Mouse (Mus musculus) liver, embryonic 11.5 days (tissue): ENCODE data around the gene Gprc5b. TPM values are rescaled to one million over a fixed set of nuclear protein-coding genes. Genes with fewer than 3 reads are reported as not detected.
A peak's percentile ranks its signal among the peaks of the same experiment; 100 is the strongest.

Experiments used
- ATAC-seq: fragments of 200-750 bp; cut with Nextera tagmentation; replicated peaks from 2 replicates; pipeline ENCODE4 v1.8.0; 2017; ENCODE audit warnings: moderate number of reproducible peaks, mild to moderate bottlenecking, moderate TSS enrichment, moderate library complexity; ENCODE audit not compliant: low FRiP score
- DNase-seq: peaks from one replicate; pipeline ENCODE4 v3.0.0-alpha.2; 2017; ENCODE audit warnings: low spot score
- H3K27ac ChIP-seq: fragments of 300-500 bp; sonication (generic); 2 replicates; pipeline ENCODE4 v1.5.1; 2014; ENCODE audit warnings: mild to moderate bottlenecking, low read depth, low read length, control low read depth
- H3K27me3 ChIP-seq: fragments of 300-500 bp; sonication (generic); replicated peaks from 2 replicates; pipeline ENCODE4 v1.6.1; 2014; ENCODE audit warnings: low read length, mixed read lengths; ENCODE audit not compliant: control insufficient read depth, insufficient read depth
- H3K36me3 ChIP-seq: fragments of 300-500 bp; sonication (generic); 2 replicates; pipeline ENCODE4 v1.6.1; 2014; ENCODE audit warnings: mild to moderate bottlenecking, low read length, moderate library complexity, mixed read lengths; ENCODE audit not compliant: control insufficient read depth, insufficient read depth
- H3K4me1 ChIP-seq: fragments of 300-500 bp; sonication (generic); replicated peaks from 2 replicates; pipeline ENCODE4 v1.6.1; 2014; ENCODE audit warnings: low read length, mixed read lengths; ENCODE audit not compliant: control insufficient read depth, insufficient read depth
- H3K4me2 ChIP-seq: fragments of 300-500 bp; sonication (generic); 2 replicates; pipeline ENCODE4 v1.6.1; 2014; ENCODE audit warnings: mild to moderate bottlenecking, control low read depth, moderate library complexity
- H3K4me3 ChIP-seq: fragments of 300-500 bp; sonication (generic); 2 replicates; pipeline ENCODE4 v1.5.1; 2014; ENCODE audit warnings: low read depth, low read length, control low read depth
- H3K9ac ChIP-seq: fragments of 300-500 bp; sonication (generic); 2 replicates; pipeline ENCODE4 v1.6.1; 2014; ENCODE audit warnings: low read depth, low read length, control low read depth
- H3K9me3 ChIP-seq: fragments of 300-500 bp; sonication (generic); 2 replicates; pipeline ENCODE4 v1.6.1; 2016; ENCODE audit warnings: low read length, inconsistent platforms, mixed read lengths; ENCODE audit not compliant: control insufficient read depth
- WGBS: fragments of 180-500 bp; shearing (Covaris S2); extraction: QIAGEN DNeasy Blood & Tissue Kit; methylation state at CpG from one replicate; pipeline ENCODE4 v1.1.7; 2014; 5-methylcytosine and 5-hydroxymethylcytosine counted together
- polyA plus RNA-seq: library from polyadenylated mRNA; unstranded; fragments of >200 nt; fragmentation: Nextera tagmentation; extraction: Ambion mirVana; gene quantifications from 2 replicates; pipeline ENCODE4 v1.2.1, GENCODE M21; 2014

Gene Gprc5b
- polyA plus RNA-seq, 1 experiment from 2014 or later: 1.7 TPM

- H3K27ac ChIP-seq: no peak overlapping the region
- WGBS: 40% methylated on average over 13 of the region's 13 CpGs
- H3K4me2 ChIP-seq: peak overlapping the region; percentile 81
- H3K4me1 ChIP-seq: peaks cover 15% of the 10 kb centered on the region
- ATAC-seq (no peak), DNase-seq (no peak)
- no peaks in the 10 kb centered on the region for H3K36me3 ChIP-seq
- H3K9ac ChIP-seq: no peak overlapping the region
- H3K9me3 ChIP-seq: no peaks in the 10 kb centered on the region
- H3K27me3 ChIP-seq: peaks cover 35% of the 10 kb centered on the region
- H3K4me3 ChIP-seq: no peak overlapping the region
Measured at GRCm38 (mm10) chr7:118992623-118993405, 2.2 kb downstream of the Gprc5b start.

- Histone ChIP-seq H3K4me2 (no peak overlapping the region), H3K9me3 (no peaks in the 10 kb centered on the region), H3K27me3 (peaks cover 35% of the 10 kb centered on the region), H3K9ac (no peak overlapping the region), H3K4me3 (no peak overlapping the region), H3K36me3 (no peaks in the 10 kb centered on the region), H3K4me1 (peaks cover 15% of the 10 kb centered on the region), H3K27ac (no peak overlapping the region)
- WGBS: 47% methylated on average over 6 of the region's 6 CpGs
- ATAC-seq: no peak
- DNase-seq: no peak
Measured at GRCm38 (mm10) chr7:118992080-118992560, 2.9 kb downstream of the Gprc5b start.

GRCm38 (mm10) chr7:118991341-118991884, 3.6 kb downstream of the Gprc5b start:
- Histone ChIP-seq H3K4me3 (no peak overlapping the region), H3K9me3 (no peaks in the 10 kb centered on the region), H3K9ac (no peak overlapping the region), H3K27me3 (peaks cover 35% of the 10 kb centered on the region), H3K4me2 (no peak overlapping the region), H3K36me3 (no peaks in the 10 kb centered on the region), H3K27ac (no peak overlapping the region), H3K4me1 (peaks cover 15% of the 10 kb centered on the region)
- DNase-seq (no peak), ATAC-seq (no peak)
- WGBS: 51% methylated on average over 4 of the region's 4 CpGs

GRCm38 (mm10) chr7:118990282-118990681, 4.7 kb downstream of the Gprc5b start:
- Histone ChIP-seq H3K4me1 (peaks cover 10% of the 10 kb centered on the region), H3K36me3 (no peaks in the 10 kb centered on the region), H3K9ac (no peak overlapping the region), H3K27ac (no peak overlapping the region), H3K4me2 (no peak overlapping the region), H3K9me3 (no peaks in the 10 kb centered on the region), H3K27me3 (peaks cover 28% of the 10 kb centered on the region), H3K4me3 (no peak overlapping the region)
- DNase-seq: no peak
- WGBS: 87% methylated on average over 6 of the region's 6 CpGs
- ATAC-seq: no peak

- ATAC-seq (no peak), DNase-seq (no peak)
- Histone ChIP-seq H3K27me3 (peaks cover 19% of the 10 kb centered on the region), H3K27ac (no peak overlapping the region), H3K36me3 (no peaks in the 10 kb centered on the region), H3K4me1 (peaks cover 7% of the 10 kb centered on the region), H3K9ac (no peak overlapping the region), H3K4me2 (no peak overlapping the region), H3K4me3 (no peak overlapping the region), H3K9me3 (no peaks in the 10 kb centered on the region)
- 65% methylated on average over 5 of the region's 5 CpGs for WGBS
Measured at GRCm38 (mm10) chr7:118989275-118989856, 5.6 kb downstream of the Gprc5b start.

- H3K4me1 ChIP-seq: no peaks in the 10 kb centered on the region
- no peaks in the 10 kb centered on the region for H3K9me3 ChIP-seq
- 0 out of 2 replicates have a peak, but pooled peaks cover 2% of the 10 kb centered on the region for H3K36me3 ChIP-seq
- H3K4me3 ChIP-seq: no peak overlapping the region
- no peak overlapping the region for H3K27ac ChIP-seq
- 83% methylated on average over 4 of the region's 4 CpGs for WGBS
- no peak overlapping the region for H3K9ac ChIP-seq
- no peak for DNase-seq
- H3K4me2 ChIP-seq: no peak overlapping the region
- ATAC-seq: no peak
- H3K27me3 ChIP-seq: no peaks in the 10 kb centered on the region
Measured at GRCm38 (mm10) chr7:118986369-118986768, 8.6 kb downstream of the Gprc5b start.

GRCm38 (mm10) chr7:118985786-118986185, 9.2 kb downstream of the Gprc5b start:
- 0 out of 2 replicates have a peak, but pooled peaks cover 2% of the 10 kb centered on the region for H3K36me3 ChIP-seq
- no peak overlapping the region for H3K27ac ChIP-seq
- 74% methylated on average over 4 of the region's 4 CpGs for WGBS
- H3K9me3 ChIP-seq: no peaks in the 10 kb centered on the region
- ATAC-seq (no peak), DNase-seq (no peak)
- no peak overlapping the region for H3K4me3 ChIP-seq
- no peak overlapping the region for H3K4me2 ChIP-seq
- H3K4me1 ChIP-seq: no peaks in the 10 kb centered on the region
- H3K9ac ChIP-seq: no peak overlapping the region
- no peaks in the 10 kb centered on the region for H3K27me3 ChIP-seq

- WGBS: 80% methylated on average over 19 of the region's 19 CpGs
- no peak for DNase-seq
- ATAC-seq: 0 out of 2 replicates have a peak, but pooled peaks have one; percentile 18
- H3K27me3 ChIP-seq: no peaks in the 10 kb centered on the region
- no peak overlapping the region for H3K4me2 ChIP-seq
- 0 out of 2 replicates have a peak, but pooled peaks cover 2% of the 10 kb centered on the region for H3K36me3 ChIP-seq
- no peak overlapping the region for H3K27ac ChIP-seq
- no peaks in the 10 kb centered on the region for H3K4me1 ChIP-seq
- no peaks in the 10 kb centered on the region for H3K9me3 ChIP-seq
- H3K4me3 ChIP-seq: no peak overlapping the region
- no peak overlapping the region for H3K9ac ChIP-seq
Measured at GRCm38 (mm10) chr7:118983961-118984360, 11.1 kb downstream of the Gprc5b start.
